Mouse (Mus musculus): ENCODE data around the gene Vamp2. TPM values are rescaled to one million over a fixed set of nuclear protein-coding genes. Genes with fewer than 3 reads are reported as not detected.
A peak's percentile ranks its signal among the peaks of the same experiment; 100 is the strongest.

Vamp2 gene
- polyA plus RNA-seq, 1 experiment = 20.9 TPM

GRCm38 (mm10) chr11:69096360-69096986, 8.2 kb downstream of the Vamp2 start:
- Histone ChIP-seq H3K27me3 (ENCODE audit: control insufficient read depth, insufficient read depth, insufficient read length) (no peaks in the 10 kb centered on the region), H3K4me3 (ENCODE audit: insufficient read depth, poor library complexity, severe bottlenecking) (peak overlapping the region; percentile 12), H3ac (ENCODE audit: control insufficient read depth, insufficient read length, low read depth) (peak overlapping the region; percentile 43), H3K36me3 (ENCODE audit: control insufficient read depth, insufficient read depth) (peaks cover 17% of the 10 kb centered on the region), H3K79me3 (ENCODE audit: low read depth) (peaks cover 3% of the 10 kb centered on the region), H3K79me2 (ENCODE audit: control insufficient read depth, insufficient read depth) (peaks cover 29% of the 10 kb centered on the region)
- TF ChIP-seq MYOG (IDR thresholded peaks at IDR 0.05; ENCODE audit: control insufficient read depth, extremely low read depth, insufficient read length) = no peak
- no peak for TF ChIP-seq CTCF (IDR thresholded peaks at IDR 0.05; ENCODE audit: control insufficient read depth, insufficient read depth, insufficient read length)
- no peak for TF ChIP-seq MAX (IDR thresholded peaks at IDR 0.05)

- Histone ChIP-seq H3ac (ENCODE audit: control insufficient read depth, insufficient read length, low read depth) (peak overlapping the region; percentile 43), H3K4me3 (ENCODE audit: insufficient read depth, poor library complexity, severe bottlenecking) (peak overlapping the region; percentile 2), H3K27me3 (ENCODE audit: control insufficient read depth, insufficient read depth, insufficient read length) (no peaks in the 10 kb centered on the region), H3K36me3 (ENCODE audit: control insufficient read depth, insufficient read depth) (peaks cover 16% of the 10 kb centered on the region), H3K79me3 (ENCODE audit: low read depth) (peaks cover 3% of the 10 kb centered on the region), H3K79me2 (ENCODE audit: control insufficient read depth, insufficient read depth) (peaks cover 25% of the 10 kb centered on the region)
- TF ChIP-seq USF1 (IDR thresholded peaks at IDR 0.05; ENCODE audit: low read depth) (peak; percentile 96), CTCF (IDR thresholded peaks at IDR 0.05; ENCODE audit: control insufficient read depth, insufficient read depth, insufficient read length) (no peak), MYOG (IDR thresholded peaks at IDR 0.05; ENCODE audit: control insufficient read depth, extremely low read depth, insufficient read length) (no peak), MYOD1 (IDR thresholded peaks at IDR 0.05; ENCODE audit: control insufficient read depth, insufficient read length, low read depth) (peak; percentile 35), FOSL1 (IDR thresholded peaks at IDR 0.05; ENCODE audit: insufficient read depth, low read length, poor library complexity, severe bottlenecking) (no peak), CEBPB (IDR thresholded peaks at IDR 0.05; ENCODE audit: low read depth) (no peak), MAX (IDR thresholded peaks at IDR 0.05) (peak; percentile 96)
These were observed 9.0 kb downstream of the Vamp2 start for GRCm38 (mm10) chr11:69096987-69097900.

GRCm38 (mm10) chr11:69098039-69098761, 9.9 kb downstream of the Vamp2 start:
- no peaks in the 10 kb centered on the region for H3K27me3 ChIP-seq (ENCODE audit: control insufficient read depth, insufficient read depth, insufficient read length)
- H3K4me3 ChIP-seq (ENCODE audit: insufficient read depth, poor library complexity, severe bottlenecking) = no peak overlapping the region
- TF ChIP-seq CEBPB (IDR thresholded peaks at IDR 0.05; ENCODE audit: low read depth) (no peak), CTCF (IDR thresholded peaks at IDR 0.05; ENCODE audit: control insufficient read depth, insufficient read depth, insufficient read length) (no peak), MAX (IDR thresholded peaks at IDR 0.05) (no peak), USF1 (IDR thresholded peaks at IDR 0.05; ENCODE audit: low read depth) (no peak), FOSL1 (IDR thresholded peaks at IDR 0.05; ENCODE audit: insufficient read depth, low read length, poor library complexity, severe bottlenecking) (no peak), MYOD1 (IDR thresholded peaks at IDR 0.05; ENCODE audit: control insufficient read depth, insufficient read length, low read depth) (no peak), MYOG (IDR thresholded peaks at IDR 0.05; ENCODE audit: control insufficient read depth, extremely low read depth, insufficient read length) (no peak)
- peaks cover 25% of the 10 kb centered on the region for H3K79me2 ChIP-seq (ENCODE audit: control insufficient read depth, insufficient read depth)
- no peak overlapping the region for H3ac ChIP-seq (ENCODE audit: control insufficient read depth, insufficient read length, low read depth)
- H3K79me3 ChIP-seq (ENCODE audit: low read depth) = peaks cover 3% of the 10 kb centered on the region
- peaks cover 20% of the 10 kb centered on the region for H3K36me3 ChIP-seq (ENCODE audit: control insufficient read depth, insufficient read depth)

GRCm38 (mm10) chr11:69098762-69099091, 10.4 kb downstream of the Vamp2 start:
- Histone ChIP-seq H3K36me3 (ENCODE audit: control insufficient read depth, insufficient read depth) (peaks cover 25% of the 10 kb centered on the region), H3ac (ENCODE audit: control insufficient read depth, insufficient read length, low read depth) (peak overlapping the region; percentile 25), H3K79me3 (ENCODE audit: low read depth) (peaks cover 3% of the 10 kb centered on the region), H3K4me3 (ENCODE audit: insufficient read depth, poor library complexity, severe bottlenecking) (peak overlapping the region; percentile 39), H3K27me3 (ENCODE audit: control insufficient read depth, insufficient read depth, insufficient read length) (no peaks in the 10 kb centered on the region), H3K79me2 (ENCODE audit: control insufficient read depth, insufficient read depth) (peaks cover 25% of the 10 kb centered on the region)
- no peak for TF ChIP-seq FOSL1 (IDR thresholded peaks at IDR 0.05; ENCODE audit: insufficient read depth, low read length, poor library complexity, severe bottlenecking)
- TF ChIP-seq MYOD1 (IDR thresholded peaks at IDR 0.05; ENCODE audit: control insufficient read depth, insufficient read length, low read depth) = no peak
- peak; percentile 96 for TF ChIP-seq MAX (IDR thresholded peaks at IDR 0.05)
- peak; percentile 38 for TF ChIP-seq USF1 (IDR thresholded peaks at IDR 0.05; ENCODE audit: low read depth)
- TF ChIP-seq CEBPB (IDR thresholded peaks at IDR 0.05; ENCODE audit: low read depth) = peak; percentile 92
- no peak for TF ChIP-seq CTCF (IDR thresholded peaks at IDR 0.05; ENCODE audit: control insufficient read depth, insufficient read depth, insufficient read length)
- no peak for TF ChIP-seq MYOG (IDR thresholded peaks at IDR 0.05; ENCODE audit: control insufficient read depth, extremely low read depth, insufficient read length)

GRCm38 (mm10) chr11:69099177-69099914, 11.1 kb downstream of the Vamp2 start:
- peaks cover 31% of the 10 kb centered on the region for H3K36me3 ChIP-seq (ENCODE audit: control insufficient read depth, insufficient read depth)
- H3K79me3 ChIP-seq (ENCODE audit: low read depth) = peaks cover 3% of the 10 kb centered on the region
- peak overlapping the region; percentile 39 for H3K4me3 ChIP-seq (ENCODE audit: insufficient read depth, poor library complexity, severe bottlenecking)
- peak overlapping the region; percentile 25 for H3ac ChIP-seq (ENCODE audit: control insufficient read depth, insufficient read length, low read depth)
- no peaks in the 10 kb centered on the region for H3K27me3 ChIP-seq (ENCODE audit: control insufficient read depth, insufficient read depth, insufficient read length)
- TF ChIP-seq MAX (IDR thresholded peaks at IDR 0.05) (peak; percentile 67), FOSL1 (IDR thresholded peaks at IDR 0.05; ENCODE audit: insufficient read depth, low read length, poor library complexity, severe bottlenecking) (no peak)
- peaks cover 25% of the 10 kb centered on the region for H3K79me2 ChIP-seq (ENCODE audit: control insufficient read depth, insufficient read depth)

Measured in C2C12 (cell line).